Mouse (Mus musculus) hindbrain, embryonic 14.5 days (tissue): Measurements from ENCODE around the gene 1700001P01Rik. TPM values are rescaled to one million over a fixed set of nuclear protein-coding genes. Genes with fewer than 3 reads are reported as not detected.
"Not testable (repeated sequence)": the region's sequence is repeated elsewhere in the genome, so short reads cannot be mapped to it uniquely, and the experiment has no call there.

ENCODE experiments used
- ATAC-seq: fragments of 200-750 bp; cut with Nextera tagmentation; 2 replicates; pipeline ENCODE4 v1.8.0; 2017; ENCODE audit warnings: moderate number of reproducible peaks, mild to moderate bottlenecking, moderate TSS enrichment, moderate library complexity; ENCODE audit not compliant: low FRiP score
- DNase-seq: peaks from one replicate; pipeline ENCODE4 v3.0.0-alpha.2; 2015; ENCODE audit warnings: low spot score
- H3K27ac ChIP-seq: fragments of 300-500 bp; sonication (generic); 2 replicates; pipeline ENCODE4 v1.5.1; 2014; ENCODE audit warnings: mild to moderate bottlenecking, moderate library complexity
- H3K27me3 ChIP-seq: fragments of 300-500 bp; sonication (generic); 2 replicates; pipeline ENCODE4 v1.6.1; 2014; ENCODE audit warnings: mild to moderate bottlenecking, low read length, mixed read lengths; ENCODE audit not compliant: control insufficient read depth, insufficient read depth
- H3K36me3 ChIP-seq: fragments of 300-500 bp; sonication (generic); replicated peaks from 2 replicates; pipeline ENCODE4 v1.6.1; 2014; ENCODE audit not compliant: control insufficient read depth, insufficient read depth
- H3K4me1 ChIP-seq: fragments of 300-500 bp; sonication (generic); replicated peaks from 2 replicates; pipeline ENCODE4 v1.6.1; 2014; ENCODE audit warnings: antibody characterized with exemption, low read length, mixed read lengths; ENCODE audit not compliant: control insufficient read depth, insufficient read depth
- H3K4me2 ChIP-seq: fragments of 300-500 bp; sonication (generic); replicated peaks from 2 replicates; pipeline ENCODE4 v1.6.1; 2014; ENCODE audit warnings: mild to moderate bottlenecking, moderate library complexity
- H3K4me3 ChIP-seq: fragments of 300-500 bp; sonication (generic); replicated peaks from 2 replicates; pipeline ENCODE4 v1.5.1; 2014; ENCODE audit warnings: mild to moderate bottlenecking, low read length
- H3K9ac ChIP-seq: fragments of 300-500 bp; sonication (generic); 2 replicates; pipeline ENCODE4 v1.6.1; 2014
- H3K9me3 ChIP-seq: fragments of 300-500 bp; sonication (generic); 2 replicates; pipeline ENCODE4 v1.6.1; 2016; ENCODE audit warnings: low read length; ENCODE audit not compliant: control insufficient read depth
- WGBS: fragments of 180-500 bp; shearing (Covaris S2); extraction: QIAGEN DNeasy Blood & Tissue Kit; methylation state at CpG from one replicate; pipeline ENCODE4 v1.1.7; 2014; 5-methylcytosine and 5-hydroxymethylcytosine counted together
- polyA plus RNA-seq: library from polyadenylated mRNA; unstranded; fragments of >200 nt; fragmentation: Nextera tagmentation; extraction: Ambion mirVana; gene quantifications from 2 replicates; pipeline ENCODE4 v1.2.1, GENCODE M21; 2014

The 1700001P01Rik gene
- polyA plus RNA-seq, 1 experiment from 2014 or later, result 0.68 TPM

DNA sequence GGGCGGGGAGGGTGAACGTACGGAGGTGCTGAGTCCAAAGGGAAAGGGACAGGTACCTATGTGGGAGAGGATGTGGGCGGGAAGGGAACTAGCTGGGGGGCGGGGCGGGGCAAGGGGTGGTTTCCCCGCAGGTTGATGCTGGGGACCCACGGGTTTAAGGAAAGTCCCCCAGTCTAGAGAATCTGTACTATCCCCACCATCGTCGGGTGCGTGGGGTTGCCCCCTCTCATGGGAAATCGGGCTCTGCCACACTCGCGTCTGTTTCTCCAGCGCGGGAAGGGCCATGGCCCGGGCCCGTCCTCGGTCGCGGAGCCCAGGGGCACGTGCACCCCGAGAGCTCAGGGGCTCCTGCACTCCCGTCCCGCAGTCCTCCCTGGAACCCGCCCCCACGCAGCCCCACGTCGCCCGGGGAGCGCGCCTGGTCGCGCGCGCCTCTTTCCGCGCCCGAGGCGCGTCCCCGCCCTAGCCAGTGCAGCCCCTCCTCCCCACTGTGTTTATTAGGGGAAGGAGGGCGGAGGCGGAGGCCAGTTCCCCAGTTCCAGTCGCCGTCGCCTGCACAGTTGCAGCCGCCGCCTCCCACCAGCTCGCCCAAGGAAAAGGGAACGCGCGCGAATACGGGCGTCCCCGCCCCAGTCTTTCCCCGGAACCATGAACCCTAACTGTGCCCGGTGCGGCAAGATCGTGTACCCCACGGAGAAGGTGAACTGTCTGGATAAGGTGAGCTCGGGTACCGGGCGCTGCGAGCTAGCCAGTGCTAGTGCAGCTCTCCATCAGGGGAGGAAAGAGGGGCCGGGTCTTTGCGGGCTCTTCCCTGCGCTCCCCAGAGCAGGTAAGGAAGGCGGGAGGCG is 23.7 kb upstream of the 1700001P01Rik start:
- under 1% methylated on average over 67 of the region's 71 CpGs for WGBS
- peak overlapping the region; percentile 94 for H3K27ac ChIP-seq
- no peaks in the 10 kb centered on the region for H3K27me3 ChIP-seq
- H3K4me1 ChIP-seq, result peaks cover 27% of the 10 kb centered on the region
- DNase-seq, result peak; percentile 90
- peak overlapping the region; percentile 61 for H3K4me3 ChIP-seq
- H3K9me3 ChIP-seq, result no peaks in the 10 kb centered on the region
- H3K36me3 ChIP-seq, result no peaks in the 10 kb centered on the region
- H3K9ac ChIP-seq, result peak overlapping the region; percentile 80
- peak; percentile 83 for ATAC-seq
- H3K4me2 ChIP-seq, result peak overlapping the region; percentile 91

DNA sequence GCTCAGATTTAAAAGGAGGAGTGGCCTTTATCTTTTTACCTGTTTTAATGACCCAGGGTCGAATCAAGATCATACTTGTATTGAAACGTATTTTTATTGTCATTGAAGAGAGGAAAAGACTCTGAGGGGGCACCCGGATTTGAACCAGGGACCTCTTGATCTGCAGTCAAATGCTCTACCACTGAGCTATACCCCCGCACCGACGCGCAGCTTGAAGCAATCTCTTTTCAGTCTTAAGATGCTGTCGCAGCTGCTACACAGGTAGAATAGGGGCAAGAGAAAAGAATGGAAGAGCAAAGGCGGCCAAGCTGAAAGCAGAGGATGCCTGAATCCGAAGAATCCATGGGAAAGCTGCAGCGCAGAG is 23.0 kb upstream of the 1700001P01Rik start, which contains the start of gene Lasp1:
Gene Lasp1 (plus strand): TSS at position 219 of the 364 bp plus-strand sequence.
- Histone ChIP-seq H3K4me2 (peak within 1 kb of the TSS; percentile 91), H3K36me3 (no peaks in the 10 kb centered on the region), H3K4me1 (peaks cover 21% of the 10 kb centered on the region), H3K27me3 (no peaks in the 10 kb centered on the region), H3K9ac (peak within 1 kb of the TSS; percentile 80), H3K4me3 (peak within 1 kb of the TSS; percentile 61), H3K9me3 (no peaks in the 10 kb centered on the region), H3K27ac (peak within 1 kb of the TSS; percentile 94)
- WGBS, result under 1% methylated on average over 11 of the region's 11 CpGs
- peak; percentile 98 for DNase-seq
- ATAC-seq, result peak; percentile 76

DNA sequence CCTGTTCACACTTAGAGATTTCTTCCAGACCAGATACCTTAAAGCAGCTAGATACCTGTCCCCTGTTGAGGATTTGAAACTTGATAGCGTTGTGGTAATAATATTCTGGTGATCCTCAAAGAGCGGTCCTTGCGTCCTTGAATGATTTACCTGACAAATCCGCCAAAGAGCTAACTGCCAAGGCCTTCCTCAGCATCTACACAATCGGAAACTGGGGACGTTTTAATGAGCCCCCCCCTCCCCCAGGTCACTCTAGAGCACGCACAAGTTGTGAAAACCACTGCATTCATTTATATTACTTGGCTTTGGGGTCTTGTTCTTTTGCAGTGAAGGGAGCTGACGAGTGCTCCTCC is 22.3 kb upstream of the 1700001P01Rik start:
- Histone ChIP-seq H3K4me2 (peak overlapping the region; percentile 91), H3K27ac (peak overlapping the region; percentile 94), H3K4me3 (peak overlapping the region; percentile 61), H3K27me3 (no peaks in the 10 kb centered on the region), H3K36me3 (no peaks in the 10 kb centered on the region), H3K9me3 (no peaks in the 10 kb centered on the region), H3K9ac (no peak overlapping the region), H3K4me1 (peaks cover 19% of the 10 kb centered on the region)
- ATAC-seq (no peak), DNase-seq (no peak)
- 31% methylated on average over 8 of the region's 8 CpGs for WGBS

DNA sequence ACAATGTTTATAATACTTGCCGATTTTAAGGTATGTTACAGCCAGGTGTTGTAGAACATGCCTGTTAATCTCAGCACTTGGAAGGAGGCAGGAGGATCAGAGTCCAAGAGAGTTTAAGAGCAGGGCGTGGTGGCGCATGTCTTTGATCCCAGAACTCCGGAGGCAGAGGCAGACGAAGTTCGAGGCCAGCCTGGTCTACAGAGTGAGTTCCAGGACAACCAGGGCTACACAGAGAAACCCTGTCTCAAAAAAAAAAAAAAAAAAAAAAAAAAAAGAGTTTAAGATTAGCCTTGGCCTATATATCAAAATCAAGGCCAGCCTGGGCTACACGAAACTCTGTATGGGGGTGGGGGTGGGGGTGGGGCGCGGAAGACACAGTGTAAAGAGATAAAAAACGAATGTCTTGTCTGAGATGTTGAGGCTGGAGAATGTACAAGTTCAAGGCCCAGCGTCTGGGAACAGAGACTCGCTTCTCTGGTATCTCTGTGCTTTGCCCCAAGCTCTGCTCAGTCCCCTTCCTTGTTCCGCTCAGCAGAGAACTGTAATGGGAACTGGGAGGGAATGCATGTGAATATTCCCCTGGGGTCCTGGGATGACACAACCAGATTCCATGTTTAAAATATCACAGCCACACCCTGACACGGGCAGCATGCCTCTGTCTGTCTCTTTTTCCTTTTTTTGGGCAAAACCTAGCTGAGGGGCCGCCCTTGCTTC is 21.8 kb upstream of the 1700001P01Rik start:
- peak overlapping the region; percentile 94; the same call in 1 of the 2 replicates for H3K27ac ChIP-seq
- H3K27me3 ChIP-seq, result no peaks in the 10 kb centered on the region
- no peaks in the 10 kb centered on the region for H3K36me3 ChIP-seq
- peaks cover 19% of the 10 kb centered on the region for H3K4me1 ChIP-seq
- DNase-seq (no peak), ATAC-seq (no peak)
- 0 out of 2 replicates have a peak overlapping the region, but pooled peaks have one; percentile 61 for H3K4me3 ChIP-seq
- no peak overlapping the region for H3K9ac ChIP-seq
- WGBS, result 55% methylated on average over 15 of the region's 15 CpGs
- H3K4me2 ChIP-seq, result peak overlapping the region; percentile 91
- no peaks in the 10 kb centered on the region for H3K9me3 ChIP-seq

DNA sequence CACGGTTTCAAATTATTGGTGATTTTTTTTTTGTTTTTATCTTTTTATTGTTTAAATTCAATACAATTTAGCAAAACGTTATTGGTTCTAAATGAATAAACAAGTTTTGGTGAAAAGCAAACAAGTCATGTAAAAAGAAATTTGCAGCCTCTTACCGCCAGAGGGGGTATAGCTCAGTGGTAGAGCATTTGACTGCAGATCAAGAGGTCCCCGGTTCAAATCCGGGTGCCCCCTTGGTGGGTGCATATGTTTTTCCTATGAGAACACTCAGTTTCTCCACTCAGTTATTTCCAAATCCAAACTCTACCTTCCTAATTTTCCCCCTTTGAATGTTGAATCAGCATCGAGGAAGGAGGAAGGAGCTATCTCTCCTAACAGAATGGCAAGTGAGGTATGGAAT is 21.2 kb upstream of the 1700001P01Rik start:
- Histone ChIP-seq H3K27me3 (no peaks in the 10 kb centered on the region), H3K4me2 (no peak overlapping the region), H3K36me3 (no peaks in the 10 kb centered on the region), H3K9me3 (no peaks in the 10 kb centered on the region), H3K9ac (no peak overlapping the region), H3K4me1 (peaks cover 15% of the 10 kb centered on the region), H3K4me3 (no peak overlapping the region), H3K27ac (no peak overlapping the region)
- peak; percentile 84 for DNase-seq
- WGBS, result 5% methylated on average over 6 of the region's 6 CpGs
- ATAC-seq, result no peak

DNA sequence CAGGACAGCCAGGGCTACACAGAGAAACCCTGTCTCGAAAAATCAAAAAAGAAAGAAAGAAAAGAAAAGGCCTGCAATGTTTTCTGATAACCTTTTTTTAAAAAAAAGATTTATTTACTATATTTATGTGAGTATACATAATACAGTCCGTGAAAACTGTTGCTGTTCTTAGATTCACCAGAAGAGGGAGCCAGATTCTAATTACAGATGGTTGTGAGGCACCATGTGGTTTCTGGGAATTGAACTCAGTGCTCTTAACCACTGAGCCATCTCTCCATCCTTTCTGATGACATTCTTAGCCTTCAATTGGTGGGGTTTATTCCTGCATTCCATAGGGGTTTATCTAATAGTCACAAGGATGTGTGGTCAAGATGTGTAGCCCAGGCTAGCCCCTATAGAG is 17.4 kb upstream of the 1700001P01Rik start:
- DNase-seq (peak; percentile 73), ATAC-seq (no peak)
- Histone ChIP-seq H3K4me1 (0 out of 2 replicates have a peak, but pooled peaks cover 1% of the 10 kb centered on the region), H3K36me3 (no peaks in the 10 kb centered on the region), H3K27me3 (no peaks in the 10 kb centered on the region), H3K4me3 (no peak overlapping the region), H3K9me3 (no peaks in the 10 kb centered on the region), H3K27ac (no peak overlapping the region), H3K4me2 (no peak overlapping the region), H3K9ac (no peak overlapping the region)
- 9% methylated on average over 2 of the region's 2 CpGs for WGBS

DNA sequence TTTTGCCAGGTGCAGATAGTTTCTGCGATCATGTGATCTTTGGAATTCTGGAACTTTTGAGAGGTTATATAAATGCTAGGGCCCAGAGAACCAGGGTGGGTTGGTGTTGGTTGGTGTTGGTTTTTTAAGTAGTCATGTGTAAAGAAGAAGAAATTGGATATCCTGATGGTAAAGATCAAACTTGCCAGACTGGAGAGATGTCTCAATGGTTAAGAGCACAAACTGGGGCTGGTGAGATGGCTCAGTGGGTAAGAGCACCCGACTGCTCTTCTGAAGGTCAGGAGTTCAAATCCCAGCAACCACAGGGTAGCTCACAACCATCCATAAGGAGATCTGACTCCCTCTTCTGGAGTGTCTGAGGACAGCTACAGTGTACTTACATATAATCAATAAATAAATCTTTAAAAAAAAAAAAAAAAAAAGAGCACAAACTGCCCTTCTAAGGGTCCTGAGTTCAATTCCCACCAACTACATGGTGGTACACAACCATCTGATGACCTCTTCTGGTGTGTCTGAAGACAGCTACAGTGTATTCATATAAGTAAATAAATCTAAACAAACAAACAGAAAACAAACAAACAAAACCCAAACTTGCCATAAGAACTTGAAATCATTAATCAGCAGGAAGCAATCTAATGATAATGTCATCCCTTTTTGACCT is 15.2 kb upstream of the 1700001P01Rik start:
- H3K4me1 ChIP-seq, H3K9me3 ChIP-seq, H3K36me3 ChIP-seq, H3K4me2 ChIP-seq, H3K27me3 ChIP-seq, H3K9ac ChIP-seq, H3K4me3 ChIP-seq, H3K27ac ChIP-seq, DNase-seq, ATAC-seq: not testable (repeated sequence)
- 87% methylated on average over 2 of the region's 2 CpGs for WGBS

DNA sequence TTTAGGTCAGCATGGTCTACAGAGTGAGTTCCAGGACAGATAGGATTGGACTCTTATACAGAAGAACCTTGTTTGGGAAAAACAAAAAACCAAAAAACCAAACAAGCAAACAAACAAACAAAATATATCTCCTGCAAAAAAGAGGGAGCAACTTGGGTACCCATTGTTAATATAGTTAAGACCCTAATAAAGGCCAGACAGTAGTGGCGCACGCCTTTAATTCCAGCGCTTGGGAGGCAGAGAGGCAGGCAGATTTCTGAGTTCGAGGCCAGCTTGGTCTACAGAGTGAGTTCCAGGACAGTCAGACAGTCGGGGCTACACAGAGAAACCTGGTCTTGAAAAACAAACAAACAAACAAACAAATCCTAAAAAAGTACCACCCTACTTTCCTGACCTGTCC is 14.0 kb upstream of the 1700001P01Rik start:
- ATAC-seq, result no peak
- DNase-seq, result no peak
- Histone ChIP-seq H3K4me1 (no peaks in the 10 kb centered on the region), H3K27me3 (no peaks in the 10 kb centered on the region), H3K27ac (no peak overlapping the region), H3K36me3 (no peaks in the 10 kb centered on the region), H3K4me3 (no peak overlapping the region), H3K9me3 (no peaks in the 10 kb centered on the region), H3K9ac (no peak overlapping the region), H3K4me2 (no peak overlapping the region)
- 89% methylated on average over 5 of the region's 5 CpGs for WGBS

DNA sequence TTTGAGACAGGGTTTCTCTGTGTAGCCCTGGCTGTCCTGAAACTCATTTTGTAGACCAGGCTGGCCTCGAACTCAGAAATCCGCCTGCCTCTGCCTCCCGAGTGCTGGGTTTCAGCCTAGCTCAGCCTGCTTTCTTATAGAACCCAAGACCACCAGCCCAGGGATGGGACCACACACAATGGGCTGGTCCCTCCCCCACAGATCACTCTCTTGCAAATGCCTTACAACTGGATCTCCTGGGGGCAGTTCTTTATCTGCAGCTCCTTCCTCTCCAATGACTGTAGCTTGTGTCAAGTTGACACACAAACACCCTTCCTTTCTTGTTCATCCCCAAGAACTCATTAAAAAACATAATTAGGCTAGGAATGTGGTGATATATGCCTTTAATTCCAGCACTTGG is 12.2 kb upstream of the 1700001P01Rik start:
- WGBS, result 85% methylated on average over 3 of the region's 3 CpGs
- no peak for ATAC-seq

More for the DNA sequence above, 12.2 kb upstream of the 1700001P01Rik start:
- H3K27me3 ChIP-seq, result no peaks in the 10 kb centered on the region
- H3K36me3 ChIP-seq, result no peaks in the 10 kb centered on the region
- H3K9me3 ChIP-seq, result no peaks in the 10 kb centered on the region
- H3K27ac ChIP-seq, result no peak overlapping the region
- H3K4me2 ChIP-seq, result no peak overlapping the region
- no peak overlapping the region for H3K9ac ChIP-seq
- 0 out of 2 replicates have a peak, but pooled peaks cover 2% of the 10 kb centered on the region for H3K4me1 ChIP-seq
- no peak for DNase-seq
- no peak overlapping the region for H3K4me3 ChIP-seq
